Mouse (Mus musculus): Measurements from ENCODE around the gene Vamp8. TPM values are rescaled to one million over a fixed set of nuclear protein-coding genes. Genes with fewer than 3 reads are reported as not detected.

Gene Vamp8
- polyA plus RNA-seq, 1 experiment: 288 TPM

DNA sequence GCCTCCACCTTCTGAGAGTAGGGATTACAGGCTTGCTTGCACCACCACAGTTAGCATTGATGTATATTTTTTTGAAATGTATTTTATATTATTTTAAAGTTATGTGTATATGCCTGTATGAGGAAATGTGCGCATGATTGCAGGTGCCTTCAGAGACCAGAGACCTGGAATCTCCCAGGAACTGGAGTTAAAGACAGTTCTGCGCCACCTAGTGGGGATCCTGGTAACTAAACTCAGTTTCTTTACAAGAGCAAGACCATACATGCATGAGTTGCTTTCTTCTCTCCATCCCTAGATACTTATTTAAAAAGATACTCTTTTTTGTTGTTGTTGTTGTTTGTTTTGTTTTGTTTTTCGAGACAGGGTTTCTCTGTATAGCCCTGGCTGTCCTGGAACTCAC is 19.1 kb upstream of the Vamp8 start:
- no peak for DNase-seq (ENCODE audit: low read depth, low spot score)
- 10% methylated on average over 3 of the region's 3 CpGs for WGBS

DNA sequence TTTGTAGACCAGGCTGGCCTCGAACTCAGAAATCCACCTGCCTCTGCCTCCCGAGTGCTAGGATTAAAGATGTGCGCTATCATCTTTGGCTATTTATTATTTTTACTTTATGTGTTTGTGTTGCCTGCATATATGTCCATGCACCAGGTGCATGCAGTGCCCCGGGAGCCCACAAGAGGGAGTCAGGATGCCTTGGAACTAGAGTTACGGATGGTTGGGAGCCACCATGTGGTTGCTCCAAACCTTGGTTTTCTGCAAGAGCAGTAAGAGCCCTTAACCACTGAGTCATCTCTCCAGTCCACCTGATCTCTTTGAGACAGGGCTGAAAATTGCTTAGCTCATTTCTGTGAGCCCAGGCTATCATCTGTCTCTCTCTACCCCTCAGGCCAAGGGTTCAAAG is 16.6 kb upstream of the Vamp8 start:
- 2% methylated on average over 5 of the region's 5 CpGs for WGBS
- no peak for DNase-seq (ENCODE audit: low read depth, low spot score)

DNA sequence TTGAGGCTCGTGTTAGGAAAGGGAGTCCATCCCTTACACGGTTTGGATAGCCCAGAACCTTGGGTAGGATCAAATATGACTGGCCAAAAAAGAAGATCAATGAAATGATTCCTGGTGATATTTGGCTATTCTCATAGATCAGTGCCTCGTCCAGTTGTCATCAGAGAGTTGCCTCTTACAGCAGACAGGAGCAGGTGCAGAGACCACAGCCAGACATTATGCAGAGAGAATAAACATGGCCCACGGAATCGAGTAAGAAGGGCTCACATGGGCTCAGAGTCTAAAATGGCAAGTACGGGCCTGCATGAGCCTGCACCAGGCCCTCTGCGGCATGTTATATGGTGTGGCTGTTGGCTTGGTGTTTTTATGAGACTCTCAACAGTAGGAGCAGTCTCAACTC is 14.9 kb upstream of the Vamp8 start:
- DNase-seq (ENCODE audit: low read depth, low spot score): no peak
- 84% methylated on average over 7 of the region's 7 CpGs for WGBS

DNA sequence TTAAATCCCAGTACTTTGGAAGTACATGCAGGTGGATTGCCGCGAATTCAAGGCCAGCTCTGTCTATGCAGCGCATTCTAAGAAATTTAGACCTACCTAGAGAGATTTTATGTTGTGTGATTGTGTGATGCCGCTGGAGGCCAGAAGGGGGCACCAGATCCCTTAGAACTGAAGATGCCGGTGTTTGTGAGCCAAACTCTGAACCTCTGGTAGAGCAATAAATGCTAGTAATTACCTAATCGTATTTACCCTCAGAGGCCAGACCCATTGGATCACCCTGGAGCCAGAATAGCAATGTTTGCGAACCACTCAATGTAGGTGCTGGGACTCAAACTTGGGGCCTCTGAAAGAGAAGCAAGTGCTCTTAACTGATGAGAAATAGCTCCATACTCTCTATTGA is 11.4 kb upstream of the Vamp8 start:
- 11% methylated on average over 7 of the region's 7 CpGs for WGBS
- no peak for DNase-seq (ENCODE audit: low read depth, low spot score)

DNA sequence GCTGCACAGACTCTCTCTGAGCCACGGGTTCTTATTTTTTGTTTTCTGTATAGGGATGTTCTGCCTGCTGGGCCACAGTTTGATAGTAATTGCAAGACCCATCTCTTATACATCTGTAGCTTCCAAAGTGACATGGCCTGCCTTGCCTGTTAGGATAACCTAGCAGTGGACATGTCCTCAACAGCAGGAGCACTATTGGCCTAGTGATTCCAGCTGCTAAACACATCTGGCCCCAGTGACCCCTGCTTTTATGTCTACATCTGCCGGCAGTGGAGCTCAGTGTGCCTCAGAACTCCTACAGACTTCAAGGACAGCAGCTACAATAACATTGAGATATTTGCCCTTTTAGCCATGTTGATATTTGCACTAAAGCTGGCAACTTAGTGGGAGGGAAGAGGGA is 9.5 kb upstream of the Vamp8 start:
- whole genome bisulfite sequencing: 53% methylated on average over 2 of the region's 2 CpGs
- DNase-seq (ENCODE audit: low read depth, low spot score): no peak

DNA sequence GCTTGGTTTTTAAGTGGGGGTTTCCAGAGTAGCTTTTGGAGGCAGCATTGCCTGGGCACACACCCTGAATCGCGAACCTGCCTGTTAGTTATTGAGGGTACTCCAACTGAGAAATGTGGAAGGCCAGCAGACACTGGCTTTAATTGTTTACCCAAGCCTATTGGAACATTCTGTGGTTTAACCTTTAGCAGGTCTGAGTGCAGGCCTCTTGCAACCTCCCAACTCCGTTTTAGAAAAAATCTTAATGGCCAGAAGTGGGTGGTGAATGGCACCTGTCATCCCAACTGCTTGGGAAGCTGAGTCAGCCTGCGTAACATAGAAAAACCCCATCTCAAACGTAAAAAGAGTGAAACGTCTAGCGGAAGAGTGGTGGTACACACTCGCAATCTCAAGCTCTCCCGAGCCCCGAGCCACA is 6.3 kb upstream of the Vamp8 start:
- DNase-seq (ENCODE audit: low read depth, low spot score): no peak
- 72% methylated on average over 10 of the region's 10 CpGs for WGBS

DNA sequence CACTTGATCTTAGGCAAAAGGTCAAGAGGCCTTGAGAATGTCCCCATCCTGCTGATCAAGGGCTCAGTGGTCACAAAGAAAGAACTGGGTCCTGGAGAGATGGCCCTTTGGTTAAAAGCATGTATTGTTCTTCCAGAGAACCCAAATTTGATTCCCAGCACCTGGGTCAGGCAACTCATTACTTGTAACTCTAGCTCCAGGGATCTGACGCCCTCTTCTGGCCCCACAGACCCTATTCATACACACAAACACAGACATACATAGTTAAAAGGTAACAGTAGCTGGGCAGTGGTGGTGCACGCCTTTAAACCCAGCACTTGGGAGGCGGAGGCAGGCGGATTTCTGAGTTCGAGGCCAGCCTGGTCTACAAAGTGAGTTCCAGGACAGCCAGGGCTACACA is 1.8 kb upstream of the Vamp8 start:
- no peak for DNase-seq (ENCODE audit: low read depth, low spot score)
- 92% methylated on average over 5 of the region's 5 CpGs for WGBS

DNA sequence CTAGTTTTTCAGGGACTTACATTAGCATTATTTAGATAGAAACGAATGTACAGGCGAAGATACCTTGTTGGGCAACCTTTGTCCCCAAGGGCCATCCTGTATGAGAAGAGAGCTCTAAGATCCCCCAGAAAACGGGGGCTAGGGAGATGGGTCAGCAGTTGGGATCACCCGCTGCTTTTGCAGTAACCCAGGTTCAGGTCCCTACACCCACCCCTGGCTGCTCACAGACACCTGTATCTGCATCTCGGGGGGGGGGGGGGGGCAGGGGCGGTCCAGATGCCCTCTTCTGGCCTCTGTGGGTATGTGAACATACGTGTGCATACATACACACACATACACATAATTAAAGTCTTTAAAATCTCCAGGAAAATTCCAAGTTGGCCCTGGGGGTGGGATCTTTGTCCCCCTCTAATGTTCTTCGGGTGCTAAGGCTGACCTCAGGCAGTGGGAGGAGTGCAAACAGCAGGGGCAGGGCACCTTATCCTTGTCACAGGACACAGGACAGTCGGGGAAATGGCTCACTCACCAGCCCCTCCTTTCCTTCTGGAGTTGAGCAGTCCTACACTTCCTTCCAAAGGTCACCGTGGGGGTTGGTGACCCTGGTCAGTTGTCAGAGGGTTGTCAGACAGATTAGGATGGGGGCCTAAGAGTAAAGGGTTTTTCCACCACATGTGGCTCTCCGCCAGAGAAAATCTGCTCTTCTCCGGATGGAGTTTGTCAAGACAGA is 455 bp upstream of the Vamp8 start:
- DNase-seq (ENCODE audit: low read depth, low spot score): no peak
- WGBS: 19% methylated on average over 12 of the region's 12 CpGs

DNA sequence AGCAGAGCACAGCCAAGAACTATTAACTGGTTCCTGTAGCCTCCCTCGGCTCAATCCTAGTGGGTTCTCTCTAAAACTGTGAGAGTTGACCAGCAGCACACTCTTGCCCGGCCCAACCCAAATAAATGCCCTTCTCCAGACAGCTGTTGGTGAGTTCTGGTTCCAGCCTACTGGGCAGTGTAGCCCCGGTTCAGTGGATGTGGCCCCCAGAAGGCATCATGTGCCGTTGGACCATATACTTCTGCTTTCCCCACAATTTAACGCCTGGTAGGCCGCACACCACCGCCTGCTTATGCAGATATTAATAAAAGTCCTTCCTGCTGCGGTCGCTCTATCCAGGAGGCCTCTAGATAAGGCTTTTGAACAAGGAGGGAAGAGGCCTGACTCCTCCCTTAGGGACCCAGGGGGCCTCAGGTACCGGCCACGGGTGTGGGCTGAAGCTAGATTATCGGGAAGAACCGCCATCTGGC is 997 bp downstream of the Vamp8 start:
- DNase-seq (ENCODE audit: low read depth, low spot score): no peak
- 1% methylated on average over 13 of the region's 13 CpGs for WGBS

DNA sequence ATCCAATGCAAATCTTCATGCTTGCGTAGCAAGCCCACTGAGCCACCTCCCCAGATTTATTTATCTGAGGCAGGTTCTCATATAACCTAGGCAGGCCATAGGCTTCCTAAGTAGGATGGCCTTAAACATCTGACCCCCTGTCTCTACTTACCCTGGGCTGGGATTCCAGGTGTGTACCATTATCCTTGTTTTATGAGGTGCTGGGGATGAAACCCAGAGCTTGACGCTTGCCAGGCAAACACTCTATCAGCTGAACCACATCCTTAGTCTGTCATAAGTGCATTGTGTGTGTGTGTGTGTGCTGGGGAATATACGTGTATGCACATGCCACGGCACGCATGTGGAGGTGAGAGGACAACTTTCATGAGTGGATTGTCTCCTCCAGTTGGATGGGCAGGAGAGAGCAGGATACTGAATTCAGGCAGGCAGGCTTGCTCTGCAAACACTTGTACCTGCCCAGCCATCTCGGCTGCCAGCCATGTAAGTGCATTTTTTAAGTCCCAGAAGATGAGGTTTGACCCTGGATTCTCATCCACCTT is 1.6 kb downstream of the Vamp8 start:
- DNase-seq (ENCODE audit: low read depth, low spot score): no peak
- WGBS: 63% methylated on average over 6 of the region's 6 CpGs

DNA sequence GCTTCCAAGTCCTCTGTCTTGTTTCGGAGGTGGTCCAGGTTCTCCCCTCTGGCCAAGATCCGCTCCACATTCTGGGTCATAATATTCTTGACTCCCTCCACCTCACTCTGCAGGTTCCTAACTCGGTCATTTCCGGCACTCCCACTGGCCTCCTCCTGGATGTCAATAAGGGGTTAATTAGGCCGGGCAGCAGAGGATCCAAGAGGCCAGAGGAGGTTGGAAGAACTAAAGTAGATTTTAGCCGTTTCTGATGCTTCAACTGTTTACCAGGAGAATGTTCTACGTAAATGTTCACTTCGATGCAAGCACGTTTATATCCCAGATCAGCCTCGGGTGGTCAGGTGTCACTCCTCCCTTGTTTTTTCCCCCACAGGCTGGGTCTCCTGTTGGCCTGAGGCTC is 2.2 kb downstream of the Vamp8 start:
- no peak for DNase-seq (ENCODE audit: low read depth, low spot score)
- 77% methylated on average over 10 of the region's 10 CpGs for WGBS

DNA sequence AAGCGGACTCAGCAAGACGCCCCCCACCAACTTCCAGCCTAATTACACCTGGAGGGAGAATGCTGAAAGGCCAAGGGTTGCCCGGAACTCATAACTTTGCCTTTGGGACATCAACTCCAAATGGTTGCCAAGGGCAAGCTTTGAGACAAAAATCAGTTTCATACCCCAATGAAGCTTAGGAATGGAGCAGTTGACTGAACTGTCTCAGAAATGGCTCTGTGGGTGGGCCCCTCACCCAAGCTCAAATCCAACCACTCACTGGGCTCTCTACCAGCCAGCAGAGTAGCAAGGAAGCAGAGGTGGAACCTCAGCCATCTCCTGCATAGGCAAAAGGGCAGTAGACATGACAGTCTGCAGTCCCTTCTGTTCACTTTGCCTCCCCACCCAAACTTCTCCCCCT is 2.7 kb downstream of the Vamp8 start:
- WGBS: 93% methylated on average over 3 of the region's 3 CpGs
- DNase-seq (ENCODE audit: low read depth, low spot score): no peak

DNA sequence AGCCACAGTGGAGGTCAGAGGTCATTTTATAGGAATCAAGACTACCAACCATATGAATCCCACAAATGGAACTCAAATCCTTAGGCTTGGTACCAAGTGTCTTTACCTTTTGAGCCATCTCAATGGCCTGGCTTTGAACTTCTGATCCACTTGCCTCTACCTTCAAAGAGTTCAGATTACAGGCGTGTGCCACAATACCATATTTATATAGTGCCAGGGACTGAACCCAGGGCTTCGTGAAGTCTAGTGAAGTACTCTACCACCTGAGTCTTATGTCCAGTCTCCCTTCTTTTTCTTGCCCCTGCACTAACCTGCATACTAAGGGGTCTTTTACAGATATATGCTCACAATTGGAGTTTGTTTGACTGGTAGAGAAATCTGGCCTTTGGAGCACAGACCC is 3.9 kb downstream of the Vamp8 start:
- 96% methylated on average over 2 of the region's 2 CpGs for WGBS
- no peak for DNase-seq (ENCODE audit: low read depth, low spot score)

DNA sequence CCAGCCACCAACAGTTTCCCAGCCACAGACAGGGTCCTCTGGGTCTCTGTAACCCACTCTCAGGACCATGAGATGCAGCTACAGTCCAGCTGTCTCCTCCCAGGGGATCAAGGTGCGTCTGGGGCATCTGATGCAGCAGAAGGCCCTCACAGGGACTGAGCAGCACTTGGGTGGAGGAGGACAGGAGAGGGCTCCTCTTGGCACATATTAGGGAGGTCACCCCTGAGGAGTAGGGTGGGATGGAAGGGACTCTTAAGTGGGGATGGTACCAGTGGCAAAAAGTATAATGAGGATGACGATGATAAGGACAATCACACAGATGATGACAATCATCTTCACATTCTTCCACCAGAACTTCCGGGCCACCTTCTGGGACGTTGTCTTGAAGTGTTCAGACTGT is 5.2 kb downstream of the Vamp8 start:
- 86% methylated on average over 4 of the region's 4 CpGs for WGBS
- no peak for DNase-seq (ENCODE audit: low read depth, low spot score)

DNA sequence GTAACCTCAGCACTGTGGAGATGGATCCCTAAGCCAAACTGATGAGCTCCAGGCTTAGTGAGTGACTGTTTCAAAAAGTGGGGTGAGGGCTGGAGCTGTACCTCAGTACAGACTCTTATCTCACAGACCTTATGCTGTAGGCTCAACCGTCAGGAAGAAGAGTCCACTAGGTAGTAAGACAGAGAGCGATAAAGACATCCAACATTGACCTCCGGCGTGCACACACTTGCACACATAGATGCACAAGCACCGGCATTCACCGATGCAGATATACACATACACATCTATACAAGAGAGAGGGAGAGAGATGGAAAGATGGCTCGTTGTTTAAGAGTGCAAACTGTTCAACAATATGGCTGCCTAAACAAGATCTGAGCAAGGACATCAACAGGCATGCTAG is 6.6 kb downstream of the Vamp8 start:
- DNase-seq (ENCODE audit: low read depth, low spot score): no peak
- WGBS: 93% methylated on average over 7 of the region's 7 CpGs

DNA sequence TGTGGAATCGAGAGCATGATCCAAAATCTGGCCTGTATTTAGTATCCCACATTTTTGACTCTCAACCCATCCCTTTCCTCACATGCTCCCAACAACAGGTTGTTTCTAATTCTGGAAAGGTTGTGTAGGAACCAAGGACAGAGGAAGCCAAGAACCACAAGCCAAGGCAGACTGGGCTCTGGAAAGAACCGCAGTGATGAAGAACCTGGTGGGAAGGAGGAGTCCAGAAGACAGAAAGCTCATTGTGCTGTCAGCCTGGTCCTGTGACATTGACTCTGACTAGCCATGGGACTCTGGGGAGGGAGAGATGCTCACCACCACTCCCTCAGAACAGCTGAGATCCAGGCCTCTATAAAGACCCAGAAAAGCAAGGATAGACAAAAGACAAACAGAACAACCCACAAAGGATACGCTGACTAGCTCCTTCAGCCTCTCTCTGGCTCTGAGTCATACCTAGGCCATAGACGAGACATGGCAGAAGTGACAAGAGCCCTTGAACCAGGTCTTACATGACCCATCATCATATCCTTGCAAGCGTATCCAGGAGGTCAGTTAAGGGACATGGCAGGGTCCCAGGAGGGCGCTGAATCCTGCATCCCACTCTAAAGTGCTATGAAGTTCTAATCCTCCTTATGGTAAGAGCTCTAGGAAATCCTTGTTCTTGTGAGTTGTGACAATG is 7.2 kb downstream of the Vamp8 start:
- 84% methylated on average over 6 of the region's 6 CpGs for WGBS
- no peak for DNase-seq (ENCODE audit: low read depth, low spot score)

DNA sequence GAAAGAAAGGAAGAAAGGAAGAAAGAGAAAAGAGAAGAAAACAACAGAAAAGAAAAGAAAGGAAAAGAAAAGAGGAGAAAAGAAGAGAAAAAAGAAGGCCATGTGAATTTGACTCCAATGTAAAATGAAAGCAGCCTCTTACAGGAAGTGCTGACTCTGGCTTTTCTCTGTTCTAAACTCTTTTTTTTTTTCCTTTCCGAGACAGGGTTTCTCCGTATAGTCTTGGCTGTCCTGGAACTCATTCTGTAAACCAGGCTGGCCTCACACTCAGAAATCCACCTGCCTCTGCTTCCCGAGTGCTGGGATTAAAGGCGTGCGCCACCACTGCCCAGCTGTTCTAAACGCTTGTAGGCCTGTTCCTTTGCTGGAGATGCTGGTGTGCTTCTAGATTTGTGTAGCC is 8.0 kb downstream of the Vamp8 start:
- no peak for DNase-seq (ENCODE audit: low read depth, low spot score)
- WGBS: 85% methylated on average over 6 of the region's 6 CpGs

DNA sequence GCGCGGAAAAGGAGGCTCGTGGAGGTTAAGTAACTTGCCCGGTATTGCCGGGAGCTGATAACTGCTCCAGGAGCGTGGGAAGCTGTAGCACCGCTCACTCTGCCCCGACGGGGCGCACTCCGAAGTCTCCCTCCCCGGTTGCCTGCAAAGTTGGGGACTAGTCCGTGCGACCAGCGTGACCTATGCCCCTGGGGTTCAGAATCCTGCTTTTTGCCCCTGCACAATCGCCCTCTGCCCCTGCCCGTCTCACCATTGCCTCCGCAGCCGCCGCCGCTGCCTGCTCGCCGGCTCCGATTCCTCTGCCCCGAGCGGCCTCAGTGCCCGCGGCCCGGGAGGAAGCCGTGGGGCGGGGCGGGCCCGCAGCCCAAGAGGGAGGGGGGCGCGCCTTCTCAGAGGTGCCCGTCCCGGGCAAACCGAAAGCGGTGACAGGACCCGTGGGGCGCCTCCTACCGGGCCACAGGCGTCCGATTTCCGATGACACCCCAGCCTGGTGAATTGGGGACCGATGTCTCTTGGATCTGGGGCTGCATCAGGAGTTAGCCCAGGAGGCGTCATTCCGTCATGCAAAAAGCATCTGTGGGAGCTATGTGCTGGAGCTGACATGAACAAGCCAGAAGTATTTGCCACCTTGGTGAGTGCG is 10.3 kb downstream of the Vamp8 start, which contains the start of gene Vamp5:
Gene Vamp5 (minus strand): TSS at position 338 of the 640 bp plus-strand sequence.
- DNase-seq (ENCODE audit: low read depth, low spot score): no peak
- WGBS: 1% methylated on average over 49 of the region's 49 CpGs

DNA sequence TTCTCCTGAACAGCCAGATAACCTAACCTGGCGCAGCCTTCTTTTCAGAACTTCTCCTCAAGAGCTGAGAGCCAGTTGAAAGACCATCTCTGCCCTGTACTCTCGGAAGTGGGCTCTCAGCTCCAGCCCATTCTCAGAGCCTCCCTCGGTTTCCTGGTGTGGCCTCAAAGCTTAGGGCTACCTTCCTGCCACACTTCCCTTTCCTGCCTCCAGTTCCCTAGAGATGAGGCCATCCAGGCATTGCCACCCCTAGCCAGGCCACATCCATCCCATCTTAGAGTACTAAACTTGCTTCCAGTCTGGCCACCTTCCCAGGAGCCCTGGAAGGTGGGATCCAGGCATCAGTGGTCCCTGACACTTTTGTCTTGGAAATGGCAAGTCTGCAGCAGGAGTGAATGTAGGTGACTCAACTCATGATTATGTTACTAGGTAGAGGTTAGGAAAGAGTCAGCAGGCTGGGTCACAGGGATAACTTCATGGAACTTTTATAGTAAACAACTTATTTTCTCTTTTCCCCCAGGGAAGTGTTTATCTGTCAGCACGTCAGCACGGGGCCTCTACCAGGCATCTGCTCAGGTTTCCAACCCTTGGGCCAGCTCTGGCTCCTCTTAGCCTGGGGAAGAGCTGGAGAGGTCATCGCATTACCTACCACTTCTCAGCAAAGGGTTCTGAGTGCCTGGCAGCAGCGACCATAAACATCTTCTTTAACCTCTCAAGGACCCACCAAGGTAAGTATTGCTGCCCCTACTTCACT is 10.9 kb downstream of the Vamp8 start:
- DNase-seq (ENCODE audit: low read depth, low spot score): no peak
- WGBS: 53% methylated on average over 7 of the region's 7 CpGs
